Mouse (Mus musculus): ENCODE results near the gene Klrg1. TPM values are rescaled to one million over a fixed set of nuclear protein-coding genes. Genes with fewer than 3 reads are reported as not detected.

The Klrg1 gene
- total RNA-seq (2023) = not detected

DNA sequence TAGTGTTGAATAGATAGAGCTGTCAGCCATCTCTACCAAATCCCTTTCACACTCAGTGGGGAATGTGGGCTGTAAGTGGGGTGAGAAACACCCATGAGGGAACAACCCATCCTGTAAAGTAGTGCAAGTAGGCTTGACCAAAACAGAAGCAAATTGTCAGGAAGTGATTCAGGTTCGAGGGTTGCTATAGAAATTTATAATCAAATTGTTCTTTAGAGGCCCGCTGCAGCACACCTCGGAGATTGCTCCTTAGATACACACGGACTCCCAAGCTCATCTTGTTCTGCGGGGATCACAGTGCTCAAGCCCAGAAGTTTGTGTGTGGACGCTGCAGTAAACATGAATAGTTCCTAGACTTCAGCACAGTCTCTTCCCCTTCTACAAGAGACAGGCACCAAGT lies at the start of gene Klrg1:
Gene Klrg1, minus strand, starts transcription at position 101 of the 400 bp plus-strand sequence.

DNA sequence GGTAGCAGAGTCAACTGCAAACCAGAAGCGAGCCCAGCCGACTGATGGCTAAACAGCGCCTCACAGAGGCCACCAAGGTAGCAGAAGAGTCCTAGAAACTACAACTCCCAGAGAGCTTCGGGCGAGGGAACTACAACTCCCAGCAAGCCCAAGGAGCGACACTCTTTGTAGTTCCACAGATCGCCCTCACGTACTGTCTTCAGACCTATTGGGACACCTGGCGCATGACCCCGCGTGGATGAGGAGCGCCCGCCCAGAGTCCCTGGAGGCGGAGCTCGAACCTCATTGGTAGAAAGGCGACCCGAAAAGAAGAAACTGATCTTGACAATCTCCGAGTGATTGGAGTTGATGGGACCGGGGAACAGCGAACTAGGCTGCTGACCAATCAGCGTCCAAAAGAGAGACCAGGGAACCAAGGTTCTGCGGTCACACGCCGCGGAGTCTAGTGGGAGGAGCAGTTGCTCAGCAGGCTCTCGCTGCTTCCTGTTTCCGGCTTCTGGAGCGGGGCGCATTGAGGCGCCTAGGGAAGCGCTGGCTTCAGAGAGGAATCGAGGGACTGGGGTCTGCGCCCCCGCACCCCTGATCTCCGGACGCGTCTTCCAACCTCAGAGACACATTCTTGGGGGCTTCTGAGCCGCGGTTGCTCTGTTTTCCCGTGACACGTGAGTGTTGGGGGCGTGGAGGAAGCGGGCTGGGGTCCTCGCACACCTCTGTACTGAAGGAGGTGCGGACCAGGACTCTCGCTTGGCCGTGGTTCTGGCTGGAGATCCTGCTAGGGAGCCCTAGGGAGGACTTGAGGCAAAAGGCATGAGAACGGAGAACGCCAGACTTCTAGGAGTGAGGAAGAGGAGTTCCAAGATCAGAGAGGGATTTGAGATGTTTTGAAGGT lies 26.1 kb upstream of the Klrg1 start, which contains the start of gene M6pr:
Gene M6pr, plus strand, starts transcription at position 216 of the 889 bp plus-strand sequence.

Other genes starting within 250 kb of the Klrg1 start
- gene M6pr, start 25.8 kb upstream of the Klrg1 start, total RNA-seq (2023) = 100 to 1,000 TPM; 112 to 132 TPM
- gene Phc1, start 57.7 kb upstream of the Klrg1 start, total RNA-seq (2023) = 10 to 100 TPM; 13.2 to 17.1 TPM
- not detected for gene Rimklb, start 215.9 kb upstream of the Klrg1 start, total RNA-seq (2023)
- not detected for gene Mfap5, start 223.0 kb upstream of the Klrg1 start, total RNA-seq (2023)

All from neutrophil, adult 59 days (primary cell).